Mouse (Mus musculus): Measurements from ENCODE around the gene Gcnt7. TPM values are rescaled to one million over a fixed set of nuclear protein-coding genes. Genes with fewer than 3 reads are reported as not detected.
A peak's percentile ranks its signal among the peaks of the same experiment; 100 is the strongest.

Gcnt7 gene
- total RNA-seq, 1 experiment from 2014 or later: not detected

GRCm38 (mm10) chr2:172452458-172452857 lies 5.9 kb downstream of the Gcnt7 start:
- DNase-seq: no peak

GRCm38 (mm10) chr2:172452031-172452430 lies 6.4 kb downstream of the Gcnt7 start:
- no peak for DNase-seq

GRCm38 (mm10) chr2:172450640-172451039 lies 7.8 kb downstream of the Gcnt7 start:
- no peak for DNase-seq

GRCm38 (mm10) chr2:172448329-172448728 lies 10.1 kb downstream of the Gcnt7 start:
- DNase-seq: no peak

- DNase-seq: no peak
These were observed 11.1 kb downstream of the Gcnt7 start for GRCm38 (mm10) chr2:172447317-172447716.

GRCm38 (mm10) chr2:172445617-172446016 lies 12.8 kb downstream of the Gcnt7 start:
- DNase-seq: no peak

DNA sequence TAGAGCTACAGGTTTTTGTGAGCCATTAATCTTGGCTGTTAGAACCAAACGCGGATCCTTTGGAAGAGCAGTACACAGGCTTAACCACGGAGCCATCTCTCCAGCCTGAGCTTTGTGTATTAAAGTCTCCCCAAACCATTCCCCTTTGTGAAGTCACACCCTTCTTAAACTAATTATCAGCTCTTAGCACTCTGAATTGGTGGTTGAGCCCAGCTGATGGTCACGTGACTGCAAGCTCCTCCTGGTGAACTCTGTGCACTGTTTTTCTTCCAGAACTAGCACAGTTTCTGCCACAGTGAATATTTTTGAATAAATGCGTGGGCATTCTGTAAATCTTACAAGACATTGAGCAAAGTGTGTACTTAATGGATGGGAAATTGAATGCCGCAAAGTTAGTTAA lies 17.2 kb downstream of the Gcnt7 start:
- DNase-seq: no peak

GRCm38 (mm10) chr2:172440640-172441005 lies 17.8 kb downstream of the Gcnt7 start:
- DNase-seq: no peak

GRCm38 (mm10) chr2:172439843-172440639 lies 18.4 kb downstream of the Gcnt7 start, which contains the start of gene Rtf2:
TSS of gene Rtf2 (plus strand) at chr2:172440556.
- peak; percentile 99 for DNase-seq

- no peak for DNase-seq
These were observed 20.9 kb downstream of the Gcnt7 start for GRCm38 (mm10) chr2:172437371-172437952.

DNA sequence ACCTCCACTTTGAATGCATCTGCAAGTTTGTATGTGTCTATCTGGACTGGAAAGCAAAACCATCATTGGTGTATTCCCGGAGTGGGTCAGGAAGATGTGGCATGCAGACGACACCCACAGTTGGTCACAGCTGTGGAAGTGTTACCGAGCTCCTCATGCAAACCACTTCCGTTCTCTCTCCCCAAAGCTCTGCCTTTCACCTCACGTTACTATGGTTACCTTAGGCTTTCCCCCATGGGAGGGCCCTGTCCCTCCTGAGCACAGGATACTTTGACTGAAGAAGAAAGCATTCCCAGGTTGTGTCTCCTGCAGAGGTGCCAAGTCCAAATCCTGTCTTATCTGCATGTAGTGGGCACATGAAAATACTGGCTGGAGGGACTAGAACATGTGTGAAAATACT lies 24.6 kb downstream of the Gcnt7 start:
- DNase-seq: no peak

DNA sequence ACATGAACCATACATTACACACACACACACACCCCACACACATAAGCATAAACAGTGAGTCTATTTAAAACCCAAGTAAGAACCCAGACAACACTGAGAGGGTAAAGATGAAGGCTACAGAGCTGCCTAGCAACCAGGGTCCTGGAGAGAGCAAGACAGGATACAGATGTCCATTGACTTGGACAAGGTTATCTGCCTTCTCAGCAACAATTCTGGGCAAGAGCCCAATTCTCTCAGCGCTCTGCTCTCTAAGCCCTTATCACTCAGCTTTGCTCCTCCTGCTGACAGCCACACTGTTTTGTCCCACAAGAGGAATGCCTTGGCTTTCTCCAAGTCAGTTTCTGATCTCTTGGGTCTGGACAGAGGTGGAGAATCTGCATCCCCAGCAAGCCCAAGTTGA lies 27.8 kb downstream of the Gcnt7 start:
- DNase-seq: peak; percentile 21

DNA sequence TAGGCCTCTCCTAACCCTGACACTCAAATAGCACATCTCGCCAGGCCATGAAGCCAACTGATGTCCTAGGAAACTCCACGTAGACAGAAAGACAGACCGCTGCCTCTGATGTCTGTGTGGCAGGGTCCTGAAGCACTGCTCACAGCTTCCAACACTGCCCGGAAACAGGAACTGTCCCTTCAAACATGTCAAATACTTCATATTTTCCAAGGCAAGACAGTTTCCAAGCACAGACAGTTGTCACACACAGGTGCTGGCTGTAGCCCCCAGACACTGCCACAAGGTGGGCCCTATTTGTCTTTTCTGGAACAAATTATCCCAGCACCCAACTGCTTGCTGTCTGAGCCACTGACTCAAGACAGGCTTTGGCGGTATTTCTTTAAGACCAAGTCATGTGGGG lies 40.2 kb downstream of the Gcnt7 start:
- no peak for DNase-seq

- DNase-seq: no peak
These were observed 41.5 kb downstream of the Gcnt7 start for GRCm38 (mm10) chr2:172416876-172417275.

GRCm38 (mm10) chr2:172416218-172416617 lies 42.2 kb downstream of the Gcnt7 start:
- no peak for DNase-seq

- DNase-seq: no peak
These were observed 44.5 kb downstream of the Gcnt7 start for GRCm38 (mm10) chr2:172413894-172414293.

DNA sequence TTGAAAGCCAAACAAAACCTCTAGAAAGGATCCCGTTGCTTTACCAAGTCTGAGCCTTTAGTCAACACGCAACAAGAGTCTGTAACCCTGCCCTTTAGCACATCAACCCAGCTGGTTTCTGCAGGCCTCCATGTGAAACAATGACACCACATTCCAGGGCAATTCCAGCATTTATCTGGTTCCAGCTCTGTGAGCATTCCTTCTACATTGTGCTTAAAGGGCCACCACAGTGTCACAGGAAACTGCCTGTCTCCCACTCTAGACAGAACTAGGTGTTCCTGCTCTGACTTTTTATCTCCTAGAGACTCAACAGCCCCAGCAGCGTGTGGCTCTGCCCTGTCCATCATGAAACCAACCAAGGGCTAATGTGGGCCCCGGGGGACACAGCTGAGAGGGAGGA lies 45.1 kb downstream of the Gcnt7 start:
- no peak for DNase-seq

GRCm38 (mm10) chr2:172412454-172412853 lies 45.9 kb downstream of the Gcnt7 start:
- no peak for DNase-seq

DNA sequence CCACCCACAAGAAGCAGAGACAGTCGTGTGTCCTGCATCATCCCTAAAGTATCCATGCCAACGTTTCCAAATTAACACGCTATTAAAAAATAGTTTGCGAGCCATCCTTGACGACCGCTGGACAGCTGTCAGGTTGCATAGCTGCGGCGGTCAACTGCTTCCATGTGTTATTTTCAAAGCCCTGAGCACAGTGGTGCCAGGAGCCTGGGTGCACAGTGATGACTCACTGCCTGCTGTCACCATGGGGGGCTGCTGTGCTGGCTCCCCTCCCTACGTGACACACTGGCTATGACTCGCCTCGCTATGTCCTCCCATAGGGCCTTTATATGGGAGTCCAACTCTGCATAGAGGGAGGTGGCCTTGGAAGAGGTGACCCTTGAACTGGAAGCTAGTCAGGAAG lies 47.3 kb downstream of the Gcnt7 start:
- DNase-seq: no peak

DNA sequence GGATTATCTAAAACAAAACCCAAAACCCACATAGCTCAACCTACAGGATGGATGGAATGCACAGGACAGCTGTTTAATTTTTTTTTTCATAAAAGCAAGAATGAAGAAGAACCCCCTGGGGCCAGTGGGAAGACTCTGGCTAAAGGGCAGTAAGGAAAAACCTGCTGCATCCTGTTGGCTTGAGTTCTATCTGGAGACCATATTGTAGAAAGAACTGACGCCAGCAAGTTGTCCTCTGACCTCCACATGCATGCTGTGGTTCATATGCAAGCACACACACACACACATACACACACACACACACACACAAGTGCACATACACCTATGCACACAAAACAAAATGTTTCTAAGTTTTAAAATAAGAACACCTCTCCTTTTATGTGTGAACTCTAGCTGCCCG lies 47.7 kb downstream of the Gcnt7 start:
- DNase-seq: no peak

DNA sequence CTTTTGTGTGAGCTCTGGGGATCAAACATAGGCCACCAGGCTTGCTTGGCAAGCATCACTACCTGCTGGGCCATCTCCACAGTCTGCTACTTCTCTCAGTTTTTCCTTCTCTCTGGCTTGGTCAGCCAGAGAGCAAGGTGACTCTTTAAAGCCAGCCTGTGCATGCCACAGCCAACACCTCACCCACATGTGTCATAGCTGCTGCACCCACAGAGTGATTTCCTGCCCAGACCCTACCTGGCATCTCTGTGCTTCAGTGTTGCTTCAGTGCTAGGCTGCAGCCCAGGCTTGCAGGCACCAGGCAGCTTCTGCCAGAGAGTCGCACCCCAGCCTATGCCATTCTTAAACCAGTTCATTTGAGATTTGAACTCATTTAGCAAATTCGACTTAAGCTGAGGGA lies 50.9 kb downstream of the Gcnt7 start:
- DNase-seq: no peak

- no peak for DNase-seq
These were observed 52.2 kb downstream of the Gcnt7 start for GRCm38 (mm10) chr2:172406173-172406572.

GRCm38 (mm10) chr2:172405011-172405410 lies 53.4 kb downstream of the Gcnt7 start:
- DNase-seq: no peak

- DNase-seq: no peak
These were observed 54.2 kb downstream of the Gcnt7 start for GRCm38 (mm10) chr2:172404239-172404638.

Measured in adrenal gland, postnatal 25 days (tissue).